ENCODE assay signal across 8 mouse cellular contexts in genomic region chr7:130834299-130834698, GRCm38 (mm10). TPM values are rescaled to one million over a fixed set of nuclear protein-coding genes. Genes with fewer than 3 reads are reported as not detected.
DNase-seq lines count a peak whose midpoint lies in the region; ATAC-seq lines count a peak whose summit lies in the region.

No protein-coding gene starts in this region.

- no peaks in the 10 kb centered on the region for H3K9me3 ChIP-seq in lung, embryonic 15.5 days
- no peaks in the 10 kb centered on the region for H3K9me3 ChIP-seq in embryonic facial prominence, embryonic 12.5 days
- H3K9me3 ChIP-seq in midbrain, embryonic 11.5 days (ENCODE audit: control insufficient read depth, low read length): no peaks in the 10 kb centered on the region

- peak overlapping the region; percentile 74; the same call in 1 of the 2 replicates for H3K27ac ChIP-seq in lung, embryonic 15.5 days
- H3K27ac ChIP-seq in embryonic facial prominence, embryonic 12.5 days: no peak overlapping the region
- no peak overlapping the region for H3K27ac ChIP-seq in midbrain, embryonic 11.5 days (ENCODE audit: low read depth, low read length)

- no peak for DNase-seq in lung, postnatal 25 days (ENCODE audit: low spot score)
- DNase-seq in R1 (ENCODE audit: low read depth, low spot score): peak; percentile 90
- DNase-seq in induced T-regulatory cell, adult 2 months (ENCODE audit: low read depth): peak; percentile 93
- DNase-seq in midbrain, embryonic 11.5 days (ENCODE audit: low spot score, missing footprints): peak; percentile 99
- DNase-seq in ovary, postnatal 36 days (ENCODE audit: low spot score): no peak
- no peak for DNase-seq in spleen, adult 18-20 months

- H3K4me1 ChIP-seq in lung, embryonic 15.5 days: peaks cover 28% of the 10 kb centered on the region
- peaks cover 21% of the 10 kb centered on the region for H3K4me1 ChIP-seq in embryonic facial prominence, embryonic 12.5 days
- H3K4me1 ChIP-seq in midbrain, embryonic 11.5 days (ENCODE audit: control insufficient read depth, insufficient read depth, low read length): peaks cover 31% of the 10 kb centered on the region

- no peak overlapping the region for H3K4me3 ChIP-seq in lung, embryonic 15.5 days
- H3K4me3 ChIP-seq in embryonic facial prominence, embryonic 12.5 days: no peak overlapping the region
- no peak overlapping the region for H3K4me3 ChIP-seq in midbrain, embryonic 11.5 days (ENCODE audit: low read depth, low read length)

- ATAC-seq in lung, embryonic 15.5 days (ENCODE audit: borderline replicate concordance, extremely low read depth, low FRiP score, low TSS enrichment): peak; percentile 94
- peak; percentile 94 for ATAC-seq in embryonic facial prominence, embryonic 12.5 days (ENCODE audit: insufficient number of reproducible peaks, insufficient read depth, low FRiP score, low TSS enrichment)
- ATAC-seq in midbrain, embryonic 11.5 days (ENCODE audit: low FRiP score): peak; percentile 87

- no peaks in the 10 kb centered on the region for H3K27me3 ChIP-seq in lung, embryonic 15.5 days
- peaks cover 6% of the 10 kb centered on the region; the same call in 1 of the 2 replicates for H3K27me3 ChIP-seq in embryonic facial prominence, embryonic 12.5 days
- 0 out of 2 replicates have a peak, but pooled peaks cover 2% of the 10 kb centered on the region for H3K27me3 ChIP-seq in midbrain, embryonic 11.5 days (ENCODE audit: control insufficient read depth, insufficient read depth, low read length)

- no peaks in the 10 kb centered on the region for H3K36me3 ChIP-seq in lung, embryonic 15.5 days
- no peaks in the 10 kb centered on the region for H3K36me3 ChIP-seq in embryonic facial prominence, embryonic 12.5 days
- H3K36me3 ChIP-seq in midbrain, embryonic 11.5 days (ENCODE audit: control insufficient read depth, insufficient read depth, low read length): no peaks in the 10 kb centered on the region

- H3K4me2 ChIP-seq in lung, embryonic 15.5 days: peak overlapping the region; percentile 28
- H3K4me2 ChIP-seq in embryonic facial prominence, embryonic 12.5 days (replicated peaks): peak overlapping the region; percentile 21
- H3K4me2 ChIP-seq in midbrain, embryonic 11.5 days: no peak overlapping the region

- WGBS in lung, embryonic 15.5 days: 20% methylated on average over 21 of the region's 21 CpGs
- WGBS in embryonic facial prominence, embryonic 12.5 days: 19% methylated on average over 18 of the region's 21 CpGs
- 11% methylated on average over 21 of the region's 21 CpGs for WGBS in midbrain, embryonic 11.5 days

- H3K9ac ChIP-seq in lung, embryonic 15.5 days: no peak overlapping the region
- H3K9ac ChIP-seq in embryonic facial prominence, embryonic 12.5 days: no peak overlapping the region
- H3K9ac ChIP-seq in midbrain, embryonic 11.5 days (ENCODE audit: low read length): no peak overlapping the region

RNA-seq across cellular contexts. Expression of gene Plekha1, which starts 31.3 kb away (rescaled TPM):
- 59.7 and 61.4 TPM in 2 replicates for polyA plus RNA-seq in lung, embryonic 15.5 days (2015; fragmentation: Nextera tagmentation; extraction: Ambion mirVana)
- 44.1 and 45.1 TPM in 2 replicates for polyA plus RNA-seq in embryonic facial prominence, embryonic 12.5 days (2016; fragmentation: Nextera tagmentation; extraction: Ambion mirVana)
- polyA plus RNA-seq in midbrain, embryonic 11.5 days (2014; fragmentation: Nextera tagmentation; extraction: Ambion mirVana): 37.6 and 40.8 TPM in 2 replicates

Comparison
In these comparisons a context has a peak if more than half of its experiments do, and no peak if none do; other contexts are left out.
1. DNase-seq: peak in R1 (single experiment), induced T-regulatory cell, adult 2 months (single experiment) and midbrain, embryonic 11.5 days (single experiment); none in lung, postnatal 25 days (single experiment), ovary, postnatal 36 days (single experiment) and spleen, adult 18-20 months (0 of 2).
2. Peak in every context shown above with its lines, with median percentiles within 50 percentile points of each other: ATAC-seq.